Mouse (Mus musculus) heart, embryonic 13.5 days (tissue): ENCODE data around the gene Gatd1. TPM values are rescaled to one million over a fixed set of nuclear protein-coding genes. Genes with fewer than 3 reads are reported as not detected.

Source experiments
- ATAC-seq: fragments of 200-750 bp; cut with Nextera tagmentation; 2 replicates; pipeline ENCODE4 v1.8.0; 2017; ENCODE audit warnings: moderate TSS enrichment; ENCODE audit not compliant: insufficient number of reproducible peaks, low FRiP score, low TSS enrichment; ENCODE audit errors: extremely low read depth
- H3K27ac ChIP-seq: fragments of 300-500 bp; sonication (generic); replicated peaks from 2 replicates; pipeline ENCODE4 v1.5.1; 2015; ENCODE audit warnings: moderate library complexity, mild to moderate bottlenecking, inconsistent platforms
- H3K27me3 ChIP-seq: fragments of 300-500 bp; sonication (generic); replicated peaks from 2 replicates; pipeline ENCODE4 v1.6.1; 2015; ENCODE audit warnings: mild to moderate bottlenecking, inconsistent platforms
- H3K36me3 ChIP-seq: fragments of 300-500 bp; sonication (generic); 2 replicates; pipeline ENCODE4 v1.6.1; 2015; ENCODE audit warnings: mild to moderate bottlenecking, inconsistent platforms
- H3K4me1 ChIP-seq: fragments of 300-500 bp; sonication (generic); 2 replicates; pipeline ENCODE4 v1.6.1; 2015; ENCODE audit warnings: inconsistent platforms
- H3K4me2 ChIP-seq: fragments of 300-500 bp; sonication (generic); 2 replicates; pipeline ENCODE4 v1.6.1; 2015; ENCODE audit warnings: inconsistent platforms, mild to moderate bottlenecking, moderate library complexity
- H3K4me3 ChIP-seq: fragments of 300-500 bp; sonication (generic); 2 replicates; pipeline ENCODE4 v1.5.1; 2015; ENCODE audit warnings: moderate library complexity, mild to moderate bottlenecking, inconsistent platforms
- H3K9ac ChIP-seq: fragments of 300-500 bp; sonication (generic); 2 replicates; pipeline ENCODE4 v1.6.1; 2015; ENCODE audit warnings: inconsistent platforms, mild to moderate bottlenecking, moderate library complexity
- H3K9me3 ChIP-seq: fragments of 300-500 bp; sonication (generic); 2 replicates; pipeline ENCODE4 v1.6.1; 2016; ENCODE audit warnings: inconsistent platforms
- WGBS: fragments of 180-500 bp; shearing (Covaris S2); methylation state at CpG from one replicate; pipeline ENCODE4 v1.1.7; 2015; ENCODE audit warnings: mixed read lengths; 5-methylcytosine and 5-hydroxymethylcytosine counted together
- polyA plus RNA-seq: library from polyadenylated mRNA; unstranded; fragments of >200 nt; fragmentation: Nextera tagmentation; extraction: Ambion mirVana; gene quantifications from 2 replicates; pipeline ENCODE4 v1.2.1, GENCODE M21; 2015

Gatd1 gene
- polyA plus RNA-seq: 27.0 and 29.9 TPM in 2 replicates

GRCm38 (mm10) chr7:141413809-141414584, at the start of gene Gatd1:
TSS of gene Gatd1 (minus strand) at chr7:141414136.
- Histone ChIP-seq H3K27ac (peak within 1 kb of the TSS; percentile 78), H3K9me3 (no peaks in the 10 kb centered on the region), H3K9ac (peak within 1 kb of the TSS; percentile 93), H3K4me3 (peak within 1 kb of the TSS; percentile 64), H3K27me3 (no peaks in the 10 kb centered on the region), H3K36me3 (peaks cover 24% of the 10 kb centered on the region), H3K4me2 (peak within 1 kb of the TSS; percentile 86), H3K4me1 (peaks cover 17% of the 10 kb centered on the region)
- WGBS: 1% methylated on average over 56 of the region's 56 CpGs
- peak; percentile 92 for ATAC-seq

GRCm38 (mm10) chr7:141462333-141462821, 48.4 kb upstream of the Gatd1 start:
- no peaks in the 10 kb centered on the region for H3K9me3 ChIP-seq
- peak overlapping the region; percentile 97 for H3K4me2 ChIP-seq
- H3K27ac ChIP-seq: peak overlapping the region; percentile 53; the same call in 1 of the 2 replicates
- peak overlapping the region; percentile 65 for H3K4me3 ChIP-seq
- H3K4me1 ChIP-seq: peaks cover 59% of the 10 kb centered on the region
- peaks cover 22% of the 10 kb centered on the region for H3K36me3 ChIP-seq
- peak overlapping the region; percentile 84 for H3K9ac ChIP-seq
- ATAC-seq: no peak
- WGBS: 14% methylated on average over 5 of the region's 5 CpGs
- H3K27me3 ChIP-seq: peaks cover 71% of the 10 kb centered on the region

GRCm38 (mm10) chr7:141461521-141462332, 47.8 kb upstream of the Gatd1 start:
- peak overlapping the region; percentile 97 for H3K4me2 ChIP-seq
- no peak for ATAC-seq
- H3K4me3 ChIP-seq: peak overlapping the region; percentile 65
- H3K4me1 ChIP-seq: peaks cover 57% of the 10 kb centered on the region
- peak overlapping the region; percentile 53; the same call in 1 of the 2 replicates for H3K27ac ChIP-seq
- peak overlapping the region; percentile 84 for H3K9ac ChIP-seq
- H3K9me3 ChIP-seq: no peaks in the 10 kb centered on the region
- H3K36me3 ChIP-seq: peaks cover 24% of the 10 kb centered on the region
- peaks cover 71% of the 10 kb centered on the region for H3K27me3 ChIP-seq
- WGBS: 3% methylated on average over 56 of the region's 59 CpGs

GRCm38 (mm10) chr7:141460391-141461113, 46.6 kb upstream of the Gatd1 start, which contains the start of gene Cracr2b:
TSS of gene Cracr2b (plus strand) at chr7:141461094.
- 70% methylated on average over 15 of the region's 15 CpGs for WGBS
- Histone ChIP-seq H3K9ac (peak within 1 kb of the TSS; percentile 84), H3K4me2 (peak within 1 kb of the TSS; percentile 97), H3K4me3 (peak within 1 kb of the TSS; percentile 65), H3K9me3 (no peaks in the 10 kb centered on the region), H3K36me3 (peaks cover 24% of the 10 kb centered on the region), H3K4me1 (peaks cover 55% of the 10 kb centered on the region), H3K27me3 (peaks cover 65% of the 10 kb centered on the region), H3K27ac (peak within 1 kb of the TSS; percentile 53; the same call in 1 of the 2 replicates)
- no peak for ATAC-seq

GRCm38 (mm10) chr7:141460001-141460390, 46.1 kb upstream of the Gatd1 start:
- Histone ChIP-seq H3K9ac (no peak overlapping the region), H3K27ac (no peak overlapping the region), H3K4me2 (no peak overlapping the region), H3K27me3 (peaks cover 60% of the 10 kb centered on the region), H3K9me3 (no peaks in the 10 kb centered on the region), H3K4me3 (no peak overlapping the region), H3K36me3 (peaks cover 24% of the 10 kb centered on the region), H3K4me1 (peaks cover 49% of the 10 kb centered on the region)
- WGBS: 57% methylated on average over 5 of the region's 5 CpGs
- ATAC-seq: no peak

GRCm38 (mm10) chr7:141459301-141459711, 45.4 kb upstream of the Gatd1 start:
- Histone ChIP-seq H3K4me3 (no peak overlapping the region), H3K9me3 (no peaks in the 10 kb centered on the region), H3K4me1 (peaks cover 48% of the 10 kb centered on the region), H3K4me2 (no peak overlapping the region), H3K27me3 (peaks cover 53% of the 10 kb centered on the region), H3K27ac (no peak overlapping the region), H3K36me3 (peaks cover 24% of the 10 kb centered on the region), H3K9ac (no peak overlapping the region)
- ATAC-seq: no peak
- WGBS: 85% methylated on average over 17 of the region's 17 CpGs

GRCm38 (mm10) chr7:141458661-141459060, 44.7 kb upstream of the Gatd1 start:
- ATAC-seq: no peak
- Histone ChIP-seq H3K36me3 (peaks cover 24% of the 10 kb centered on the region), H3K4me2 (no peak overlapping the region), H3K9ac (no peak overlapping the region), H3K4me3 (no peak overlapping the region), H3K9me3 (no peaks in the 10 kb centered on the region), H3K4me1 (peaks cover 43% of the 10 kb centered on the region), H3K27me3 (peaks cover 46% of the 10 kb centered on the region), H3K27ac (no peak overlapping the region)
- WGBS: 89% methylated on average over 11 of the region's 11 CpGs

- Histone ChIP-seq H3K4me2 (no peak overlapping the region), H3K9ac (no peak overlapping the region), H3K9me3 (no peaks in the 10 kb centered on the region), H3K4me3 (no peak overlapping the region), H3K27ac (no peak overlapping the region), H3K4me1 (peaks cover 38% of the 10 kb centered on the region), H3K27me3 (peaks cover 41% of the 10 kb centered on the region), H3K36me3 (peaks cover 24% of the 10 kb centered on the region)
- ATAC-seq: no peak
- 83% methylated on average over 15 of the region's 15 CpGs for WGBS
Measured at GRCm38 (mm10) chr7:141457986-141458660, 44.2 kb upstream of the Gatd1 start.

GRCm38 (mm10) chr7:141457236-141457635, 43.3 kb upstream of the Gatd1 start:
- Histone ChIP-seq H3K4me2 (no peak overlapping the region), H3K9ac (no peak overlapping the region), H3K9me3 (no peaks in the 10 kb centered on the region), H3K27me3 (peaks cover 32% of the 10 kb centered on the region), H3K4me3 (no peak overlapping the region), H3K4me1 (peaks cover 34% of the 10 kb centered on the region), H3K27ac (no peak overlapping the region), H3K36me3 (peaks cover 26% of the 10 kb centered on the region)
- 85% methylated on average over 14 of the region's 14 CpGs for WGBS
- no peak for ATAC-seq

GRCm38 (mm10) chr7:141456739-141457138, 42.8 kb upstream of the Gatd1 start:
- Histone ChIP-seq H3K4me1 (peaks cover 29% of the 10 kb centered on the region), H3K4me3 (peak overlapping the region; percentile 79), H3K36me3 (peaks cover 31% of the 10 kb centered on the region), H3K27ac (no peak overlapping the region), H3K9me3 (no peaks in the 10 kb centered on the region), H3K9ac (no peak overlapping the region; the same call in 1 of the 2 replicates), H3K27me3 (peaks cover 27% of the 10 kb centered on the region), H3K4me2 (peak overlapping the region; percentile 90)
- 81% methylated on average over 6 of the region's 6 CpGs for WGBS
- ATAC-seq: no peak
